Mouse (Mus musculus) megakaryocyte-erythroid progenitor cell, adult 5-6 weeks (primary cell): ENCODE results near the gene Rnf121. TPM values are rescaled to one million over a fixed set of nuclear protein-coding genes. Genes with fewer than 3 reads are reported as not detected.

Source experiments
- total RNA-seq, 2 experiments: library from RNA; stranded (forward) in 1 of 2; stranded (reverse) in 1 of 2; fragments of 200-1000, 215-1000 nt in 1 of 2; fragments of >200 nt in 1 of 2; fragmentation: Nextera tagmentation in 1 of 2; gene quantifications; 2 replicates each; pipeline ENCODE4 v1.2.3; 2014 to 2017

Rnf121 gene
- total RNA-seq, 2 experiments from 2014 or later: 11.2 to 12.6 TPM

Other genes with a start within 250 kb of the Rnf121 start
- gene Phox2a, start 247.2 kb downstream of the Rnf121 start, total RNA-seq (2014; fragmentation: Nextera tagmentation): not detected in 2 replicates
- gene Phox2a, start 247.2 kb downstream of the Rnf121 start, total RNA-seq (2017): not detected in 2 replicates
- 2.1 and 4.6 TPM in 2 replicates for gene Inppl1, start 227.2 kb downstream of the Rnf121 start, total RNA-seq (2014; fragmentation: Nextera tagmentation)
- 3.5 and 10.2 TPM in 2 replicates for gene Inppl1, start 227.2 kb downstream of the Rnf121 start, total RNA-seq (2017)
- not detected in 2 replicates for gene Folr2, start 208.3 kb downstream of the Rnf121 start, total RNA-seq (2014; fragmentation: Nextera tagmentation)
- gene Folr2, start 208.3 kb downstream of the Rnf121 start, total RNA-seq (2017): not detected in 2 replicates
- 131 and 132 TPM in 2 replicates for gene Anapc15, start 201.8 kb downstream of the Rnf121 start, total RNA-seq (2014; fragmentation: Nextera tagmentation)
- 85.3 and 93.1 TPM in 2 replicates for gene Anapc15, start 201.8 kb downstream of the Rnf121 start, total RNA-seq (2017)
- 1.3 TPM in 1 of 2 replicates, not detected in the other for gene Folr1, start 194.7 kb downstream of the Rnf121 start, total RNA-seq (2014; fragmentation: Nextera tagmentation)
- not detected in 2 replicates for gene Folr1, start 194.7 kb downstream of the Rnf121 start, total RNA-seq (2017)
- gene Lamtor1, start 159.6 kb downstream of the Rnf121 start, total RNA-seq (2014; fragmentation: Nextera tagmentation): 47.6 and 53.1 TPM in 2 replicates
- 48.8 and 57.6 TPM in 2 replicates for gene Lamtor1, start 159.6 kb downstream of the Rnf121 start, total RNA-seq (2017)
- 0.12 TPM in 1 of 2 replicates, not detected in the other for gene Tomt, start 159.1 kb downstream of the Rnf121 start, total RNA-seq (2014; fragmentation: Nextera tagmentation)
- 0.23 TPM in 1 of 2 replicates, not detected in the other for gene Tomt, start 159.1 kb downstream of the Rnf121 start, total RNA-seq (2017)
- 2.3 and 4.4 TPM in 2 replicates for gene Lrrc51, start 131.6 kb downstream of the Rnf121 start, total RNA-seq (2014; fragmentation: Nextera tagmentation)
- 0.75 TPM in 1 of 2 replicates, not detected in the other for gene Lrrc51, start 131.6 kb downstream of the Rnf121 start, total RNA-seq (2017)
- 106 and 112 TPM in 2 replicates for gene Numa1, start 131.4 kb downstream of the Rnf121 start, total RNA-seq (2014; fragmentation: Nextera tagmentation)
- gene Numa1, start 131.4 kb downstream of the Rnf121 start, total RNA-seq (2017): 207 and 289 TPM in 2 replicates
- gene Il18bp, start 46.8 kb downstream of the Rnf121 start, total RNA-seq (2014; fragmentation: Nextera tagmentation): 4.7 and 9.2 TPM in 2 replicates
- gene Il18bp, start 46.8 kb downstream of the Rnf121 start, total RNA-seq (2017): 1.1 and 2.7 TPM in 2 replicates
- 54.5 and 57.5 TPM in 2 replicates for gene Xndc1, start within 50 bp of the Rnf121 start, total RNA-seq (2014; fragmentation: Nextera tagmentation)
- gene Xndc1, start within 50 bp of the Rnf121 start, total RNA-seq (2017): 28.7 and 40.8 TPM in 2 replicates
- gene Xntrpc, start 244 bp upstream of the Rnf121 start, total RNA-seq (2014; fragmentation: Nextera tagmentation): 0.48 and 1.3 TPM in 2 replicates
- 0.08 TPM in 1 of 2 replicates, not detected in the other for gene Xntrpc, start 244 bp upstream of the Rnf121 start, total RNA-seq (2017)
- not detected in 2 replicates for gene Trpc2, start 17.6 kb upstream of the Rnf121 start, total RNA-seq (2014; fragmentation: Nextera tagmentation)
- 0.80 and 1.0 TPM in 2 replicates for gene Trpc2, start 17.6 kb upstream of the Rnf121 start, total RNA-seq (2017)
- gene Art1, start 36.3 kb upstream of the Rnf121 start, total RNA-seq (2014; fragmentation: Nextera tagmentation): not detected in 2 replicates
- gene Art1, start 36.3 kb upstream of the Rnf121 start, total RNA-seq (2017): not detected in 2 replicates
- gene Art5, start 44.0 kb upstream of the Rnf121 start, total RNA-seq (2014; fragmentation: Nextera tagmentation): 2.2 TPM in 1 of 2 replicates, not detected in the other
- not detected in 2 replicates for gene Art5, start 44.0 kb upstream of the Rnf121 start, total RNA-seq (2017)
- gene Chrna10, start 51.4 kb upstream of the Rnf121 start, total RNA-seq (2014; fragmentation: Nextera tagmentation): not detected in 2 replicates
- not detected in 2 replicates for gene Chrna10, start 51.4 kb upstream of the Rnf121 start, total RNA-seq (2017)
- gene Nup98, start 144.7 kb upstream of the Rnf121 start, total RNA-seq (2014; fragmentation: Nextera tagmentation): 71.1 and 73.6 TPM in 2 replicates
- 50.4 and 59.9 TPM in 2 replicates for gene Nup98, start 144.7 kb upstream of the Rnf121 start, total RNA-seq (2017)
- gene Pgap2, start 144.7 kb upstream of the Rnf121 start, total RNA-seq (2014; fragmentation: Nextera tagmentation): 40.0 and 41.2 TPM in 2 replicates
- 17.5 and 21.8 TPM in 2 replicates for gene Pgap2, start 144.7 kb upstream of the Rnf121 start, total RNA-seq (2017)
- 145 and 157 TPM in 2 replicates for gene Rhog, start 190.6 kb upstream of the Rnf121 start, total RNA-seq (2014; fragmentation: Nextera tagmentation)
- 20.5 and 38.6 TPM in 2 replicates for gene Rhog, start 190.6 kb upstream of the Rnf121 start, total RNA-seq (2017)
- 23.4 and 37.7 TPM in 2 replicates for gene Stim1, start 202.3 kb upstream of the Rnf121 start, total RNA-seq (2014; fragmentation: Nextera tagmentation)
- 18.4 and 19.4 TPM in 2 replicates for gene Stim1, start 202.3 kb upstream of the Rnf121 start, total RNA-seq (2017)